Mouse (Mus musculus): ENCODE results near the gene Apaf1. TPM values are rescaled to one million over a fixed set of nuclear protein-coding genes. Genes with fewer than 3 reads are reported as not detected.

The Apaf1 gene
- polyA plus RNA-seq, 1 experiment from 2014 or later: 22.1 TPM

GRCm38 (mm10) chr10:90970560-90970959 lies 112.0 kb downstream of the Apaf1 start:
- Histone ChIP-seq H3K36me3 (no peaks in the 10 kb centered on the region), H3K9me3 (replicated peaks) (no peaks in the 10 kb centered on the region), H3K9ac (no peak overlapping the region), H3K4me1 (peaks cover 25% of the 10 kb centered on the region), H3K27me3 (peaks cover 29% of the 10 kb centered on the region), H3K27ac (replicated peaks) (no peak overlapping the region), H3K4me3 (replicated peaks) (no peak overlapping the region), H3K4me2 (replicated peaks) (no peak overlapping the region)
- ATAC-seq (ENCODE audit: insufficient number of reproducible peaks, low FRiP score, low TSS enrichment, low read depth): no peak
- 22% methylated on average over 4 of the region's 4 CpGs for WGBS

GRCm38 (mm10) chr10:90969355-90970174 lies 113.0 kb downstream of the Apaf1 start:
- 0 out of 2 replicates have a peak, but pooled peaks have one; percentile 36 for ATAC-seq (ENCODE audit: insufficient number of reproducible peaks, low FRiP score, low TSS enrichment, low read depth)
- WGBS: 2% methylated on average over 72 of the region's 72 CpGs

GRCm38 (mm10) chr10:90968247-90968646 lies 114.3 kb downstream of the Apaf1 start:
- Histone ChIP-seq H3K4me2 (replicated peaks) (no peak overlapping the region), H3K36me3 (no peaks in the 10 kb centered on the region), H3K9ac (no peak overlapping the region), H3K27ac (replicated peaks) (no peak overlapping the region), H3K27me3 (peaks cover 29% of the 10 kb centered on the region), H3K4me1 (peaks cover 29% of the 10 kb centered on the region), H3K4me3 (replicated peaks) (no peak overlapping the region), H3K9me3 (replicated peaks) (no peaks in the 10 kb centered on the region)
- WGBS: 91% methylated on average over 10 of the region's 10 CpGs
- ATAC-seq (ENCODE audit: insufficient number of reproducible peaks, low FRiP score, low TSS enrichment, low read depth): no peak

More at GRCm38 (mm10) chr10:90969355-90970174, 113.0 kb downstream of the Apaf1 start:
- H3K4me2 ChIP-seq (replicated peaks): peak overlapping the region; percentile 92
- H3K4me1 ChIP-seq: peaks cover 29% of the 10 kb centered on the region
- peak overlapping the region; percentile 49 for H3K4me3 ChIP-seq (replicated peaks)
- no peaks in the 10 kb centered on the region for H3K36me3 ChIP-seq
- H3K9ac ChIP-seq: no peak overlapping the region; the same call in 1 of the 2 replicates
- H3K9me3 ChIP-seq (replicated peaks): no peaks in the 10 kb centered on the region
- no peak overlapping the region for H3K27ac ChIP-seq (replicated peaks)
- peaks cover 29% of the 10 kb centered on the region for H3K27me3 ChIP-seq

- Histone ChIP-seq H3K36me3 (no peaks in the 10 kb centered on the region), H3K27me3 (peaks cover 29% of the 10 kb centered on the region), H3K9ac (no peak overlapping the region), H3K4me3 (replicated peaks) (no peak overlapping the region), H3K4me2 (replicated peaks) (no peak overlapping the region), H3K9me3 (replicated peaks) (no peaks in the 10 kb centered on the region), H3K27ac (replicated peaks) (no peak overlapping the region), H3K4me1 (peaks cover 29% of the 10 kb centered on the region)
- ATAC-seq (ENCODE audit: insufficient number of reproducible peaks, low FRiP score, low TSS enrichment, low read depth): no peak; the same call in 1 of the 2 replicates
- WGBS: 15% methylated on average over 9 of the region's 9 CpGs
These were observed 115.7 kb downstream of the Apaf1 start for GRCm38 (mm10) chr10:90966821-90967220.

DNA sequence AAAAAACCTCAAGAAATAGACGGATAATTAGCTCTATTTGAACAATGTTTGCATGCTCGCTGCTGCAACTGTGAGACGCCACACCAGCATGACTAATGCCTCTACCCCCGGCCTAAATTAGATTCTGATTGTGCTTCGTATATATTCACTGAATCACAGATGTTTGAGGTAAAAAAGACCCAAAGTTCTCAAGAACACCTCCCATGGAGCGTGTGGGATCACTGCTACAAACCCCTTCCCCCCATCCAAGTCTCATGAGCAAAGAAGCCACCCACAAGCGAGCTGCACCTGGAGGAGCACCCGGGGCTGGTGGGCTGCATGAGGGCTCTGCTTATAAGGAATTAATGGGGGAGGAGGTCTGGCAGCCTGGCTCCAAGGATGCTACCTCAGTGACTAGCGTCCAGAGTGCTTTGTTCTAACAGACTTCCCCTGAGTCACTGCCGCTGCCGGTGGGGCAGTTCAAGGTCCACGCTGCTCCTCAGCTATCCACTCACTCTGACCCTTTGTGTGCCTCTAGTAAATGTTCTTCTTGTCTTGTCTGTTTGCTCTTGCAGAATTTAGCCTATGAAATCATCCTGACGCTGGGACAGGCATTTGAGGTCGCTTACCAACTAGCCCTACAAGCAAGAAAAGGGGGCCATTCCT lies 116.8 kb downstream of the Apaf1 start:
- Histone ChIP-seq H3K9ac (no peak overlapping the region), H3K9me3 (replicated peaks) (no peaks in the 10 kb centered on the region), H3K4me1 (peaks cover 29% of the 10 kb centered on the region), H3K4me2 (replicated peaks) (no peak overlapping the region), H3K4me3 (replicated peaks) (no peak overlapping the region), H3K27me3 (peaks cover 29% of the 10 kb centered on the region), H3K36me3 (no peaks in the 10 kb centered on the region), H3K27ac (replicated peaks) (no peak overlapping the region)
- ATAC-seq (ENCODE audit: insufficient number of reproducible peaks, low FRiP score, low TSS enrichment, low read depth): no peak
- 38% methylated on average over 14 of the region's 14 CpGs for WGBS

DNA sequence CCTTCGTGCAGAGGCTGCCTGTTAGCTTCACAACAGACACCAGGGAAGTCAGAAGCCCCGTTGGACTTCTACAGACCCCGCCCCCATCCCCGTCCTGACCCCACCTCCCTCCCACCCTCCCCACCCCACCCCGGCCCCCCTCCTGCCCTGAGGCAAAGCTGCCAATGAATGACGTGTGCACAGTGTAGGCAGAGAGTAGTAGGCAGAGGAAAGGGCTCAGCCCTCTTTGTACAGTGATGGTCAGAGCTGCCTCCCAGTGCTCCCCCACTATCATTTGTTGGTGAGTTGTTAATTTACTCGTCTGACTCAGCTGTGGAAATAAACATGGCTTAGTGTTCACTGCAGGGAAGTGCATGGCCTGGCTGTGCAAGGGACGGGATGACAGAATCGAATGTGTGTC lies 118.1 kb downstream of the Apaf1 start:
- ATAC-seq (ENCODE audit: insufficient number of reproducible peaks, low FRiP score, low TSS enrichment, low read depth): no peak
- no peak overlapping the region for H3K27ac ChIP-seq (replicated peaks)
- H3K9ac ChIP-seq: no peak overlapping the region
- H3K4me1 ChIP-seq: peaks cover 24% of the 10 kb centered on the region
- 29% methylated on average over 9 of the region's 9 CpGs for WGBS
- no peak overlapping the region for H3K4me2 ChIP-seq (replicated peaks)
- no peaks in the 10 kb centered on the region for H3K9me3 ChIP-seq (replicated peaks)
- no peaks in the 10 kb centered on the region for H3K36me3 ChIP-seq
- H3K27me3 ChIP-seq: peaks cover 29% of the 10 kb centered on the region
- H3K4me3 ChIP-seq (replicated peaks): no peak overlapping the region

DNA sequence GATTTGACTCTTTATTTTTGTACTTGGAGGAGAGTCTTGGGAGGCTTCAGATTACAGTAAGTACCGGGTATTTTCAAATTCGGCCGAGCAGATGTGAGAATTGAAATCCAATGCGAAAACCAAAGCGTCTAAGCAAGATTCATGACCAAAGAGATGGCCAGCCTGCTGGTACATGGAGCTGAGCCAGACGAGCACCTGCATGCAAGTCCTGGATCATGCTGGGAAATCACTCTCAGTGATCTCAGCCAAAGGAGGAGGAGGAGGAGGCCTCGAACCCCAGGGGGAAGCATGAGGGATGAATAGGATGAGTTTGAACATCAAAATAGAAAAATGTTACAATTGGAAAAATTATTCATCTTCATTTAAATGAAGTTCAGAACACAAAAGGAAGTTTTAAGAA lies 122.2 kb downstream of the Apaf1 start:
- H3K36me3 ChIP-seq: no peaks in the 10 kb centered on the region
- H3K27me3 ChIP-seq: no peaks in the 10 kb centered on the region
- H3K9me3 ChIP-seq (replicated peaks): no peaks in the 10 kb centered on the region
- 63% methylated on average over 7 of the region's 7 CpGs for WGBS
- no peak overlapping the region for H3K4me2 ChIP-seq (replicated peaks)
- H3K4me3 ChIP-seq (replicated peaks): no peak overlapping the region
- H3K9ac ChIP-seq: no peak overlapping the region
- no peak overlapping the region for H3K27ac ChIP-seq (replicated peaks)
- H3K4me1 ChIP-seq: 0 out of 2 replicates have a peak, but pooled peaks cover 3% of the 10 kb centered on the region
- no peak for ATAC-seq (ENCODE audit: insufficient number of reproducible peaks, low FRiP score, low TSS enrichment, low read depth)

DNA sequence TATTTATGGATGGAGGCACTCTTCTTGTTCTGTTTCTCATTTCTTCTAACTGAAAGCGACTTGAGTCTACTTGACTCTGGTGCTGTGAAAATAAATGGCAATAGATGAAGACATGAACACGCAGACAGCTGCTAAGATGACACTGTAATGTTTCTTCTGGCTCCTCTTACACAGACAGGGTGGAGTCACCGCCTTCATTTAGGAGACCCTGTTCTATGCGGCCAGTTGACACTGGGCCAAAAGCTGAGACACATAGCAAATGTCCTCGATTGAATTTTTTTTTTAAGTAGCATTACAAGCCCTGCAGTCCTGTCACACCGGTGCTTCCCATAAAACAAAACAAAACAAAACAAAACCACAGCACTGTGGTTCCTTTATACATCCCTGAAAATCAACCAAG lies 128.7 kb downstream of the Apaf1 start:
- H3K27ac ChIP-seq (replicated peaks): no peak overlapping the region
- no peaks in the 10 kb centered on the region for H3K4me1 ChIP-seq
- no peaks in the 10 kb centered on the region for H3K36me3 ChIP-seq
- H3K27me3 ChIP-seq: no peaks in the 10 kb centered on the region
- no peak overlapping the region for H3K9ac ChIP-seq
- 56% methylated on average over 6 of the region's 6 CpGs for WGBS
- no peak for ATAC-seq (ENCODE audit: insufficient number of reproducible peaks, low FRiP score, low TSS enrichment, low read depth)
- H3K9me3 ChIP-seq (replicated peaks): no peaks in the 10 kb centered on the region
- no peak overlapping the region for H3K4me3 ChIP-seq (replicated peaks)
- no peak overlapping the region for H3K4me2 ChIP-seq (replicated peaks)

DNA sequence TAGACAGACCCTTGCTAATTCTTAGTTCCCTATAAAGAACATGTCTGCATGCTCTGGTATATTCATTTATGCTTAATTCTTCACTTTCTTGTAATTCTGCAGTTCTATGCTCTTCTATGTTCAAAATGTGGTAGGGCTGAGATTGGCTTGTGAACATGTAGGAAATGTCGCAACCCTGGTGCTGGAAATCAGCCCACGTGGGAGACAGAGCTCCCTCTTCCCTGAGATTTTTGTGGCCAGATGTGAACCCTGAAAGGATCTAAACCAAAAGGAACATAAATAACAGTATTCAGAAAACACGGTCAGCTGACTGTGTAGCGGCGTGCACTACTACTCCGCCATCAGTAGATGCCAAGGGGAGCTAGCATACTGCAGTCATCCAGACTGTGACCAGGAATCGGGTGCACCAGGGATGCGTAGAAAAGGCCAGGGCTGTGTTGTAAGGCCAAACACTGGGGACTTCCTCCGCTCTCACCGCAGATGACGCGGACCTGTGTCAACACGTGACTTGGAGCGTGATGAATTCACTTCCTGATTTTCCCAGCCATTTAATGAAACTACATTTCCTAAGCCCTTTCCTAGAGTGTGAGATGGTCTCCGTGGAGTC lies 129.4 kb downstream of the Apaf1 start:
- H3K36me3 ChIP-seq: no peaks in the 10 kb centered on the region
- H3K27ac ChIP-seq (replicated peaks): no peak overlapping the region
- H3K4me2 ChIP-seq (replicated peaks): no peak overlapping the region
- H3K9ac ChIP-seq: no peak overlapping the region
- no peaks in the 10 kb centered on the region for H3K27me3 ChIP-seq
- WGBS: 80% methylated on average over 15 of the region's 15 CpGs
- H3K4me3 ChIP-seq (replicated peaks): no peak overlapping the region
- H3K4me1 ChIP-seq: no peaks in the 10 kb centered on the region
- ATAC-seq (ENCODE audit: insufficient number of reproducible peaks, low FRiP score, low TSS enrichment, low read depth): no peak
- H3K9me3 ChIP-seq (replicated peaks): no peaks in the 10 kb centered on the region

GRCm38 (mm10) chr10:90947608-90948373 lies 134.8 kb downstream of the Apaf1 start:
- H3K4me1 ChIP-seq: no peaks in the 10 kb centered on the region
- no peak overlapping the region for H3K9ac ChIP-seq
- no peak overlapping the region for H3K27ac ChIP-seq (replicated peaks)
- no peak overlapping the region for H3K4me3 ChIP-seq (replicated peaks)
- no peaks in the 10 kb centered on the region for H3K27me3 ChIP-seq
- no peak overlapping the region for H3K4me2 ChIP-seq (replicated peaks)
- no peak for ATAC-seq (ENCODE audit: insufficient number of reproducible peaks, low FRiP score, low TSS enrichment, low read depth)
- WGBS: 82% methylated on average over 18 of the region's 18 CpGs
- H3K9me3 ChIP-seq (replicated peaks): no peaks in the 10 kb centered on the region
- no peaks in the 10 kb centered on the region for H3K36me3 ChIP-seq

GRCm38 (mm10) chr10:90947043-90947442 lies 135.5 kb downstream of the Apaf1 start:
- Histone ChIP-seq H3K27ac (replicated peaks) (no peak overlapping the region), H3K27me3 (no peaks in the 10 kb centered on the region), H3K4me1 (no peaks in the 10 kb centered on the region), H3K9ac (no peak overlapping the region), H3K36me3 (no peaks in the 10 kb centered on the region), H3K4me2 (replicated peaks) (no peak overlapping the region), H3K4me3 (replicated peaks) (no peak overlapping the region), H3K9me3 (replicated peaks) (no peaks in the 10 kb centered on the region)
- WGBS: 57% methylated on average over 6 of the region's 6 CpGs
- ATAC-seq (ENCODE audit: insufficient number of reproducible peaks, low FRiP score, low TSS enrichment, low read depth): no peak; the same call in 1 of the 2 replicates
